In the genomic region with DNA sequence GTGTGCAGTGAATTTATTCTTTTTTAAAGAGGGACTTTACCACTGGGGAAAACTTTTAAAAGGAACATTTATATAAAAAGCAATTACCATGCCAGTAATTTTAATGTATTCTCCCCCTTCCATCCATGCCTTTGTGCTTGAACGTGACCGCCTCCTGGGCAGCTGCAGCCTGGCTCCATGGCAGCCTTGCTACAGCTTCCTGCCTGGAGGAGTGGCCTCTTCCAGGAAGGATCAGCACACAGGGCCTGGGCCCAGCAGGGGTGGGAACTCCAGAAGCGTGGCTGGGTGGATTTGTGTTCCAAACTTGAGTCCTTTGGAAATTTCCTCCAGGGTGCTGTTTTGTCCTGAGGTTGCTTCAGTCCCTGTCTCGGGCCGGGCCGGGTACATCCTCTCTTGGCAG, we compare ENCODE assay signal across 14 mouse cellular contexts. TPM values are rescaled to one million over a fixed set of nuclear protein-coding genes. Genes with fewer than 3 reads are reported as not detected.
DNase-seq lines count a peak whose midpoint lies in the region; ATAC-seq and TF ChIP-seq lines count a peak whose summit lies in the region.
"Had no signal": no experiment of that assay in that cellular context is flagged by ENCODE, and none has a peak within 500 bp of the region (broad histone marks: within the 10 kb centered on the region; RNA-seq: fewer than 3 reads in every experiment).

No protein-coding gene starts in this region.

- H3K27me3 ChIP-seq in midbrain, embryonic 11.5 days (ENCODE audit: control insufficient read depth, insufficient read depth, low read length) = no peaks in the 10 kb centered on the region
- no peaks in the 10 kb centered on the region; the same call in 1 of the 2 replicates for H3K27me3 ChIP-seq in intestine, postnatal 0 days (replicated peaks; ENCODE audit: control insufficient read depth, insufficient read depth, low read length)

- ATAC-seq in cerebellum, adult (ENCODE audit: insufficient number of reproducible peaks, low FRiP score, low TSS enrichment) = no peak
- ATAC-seq in midbrain, embryonic 11.5 days (ENCODE audit: low FRiP score) = peak; percentile 73
- no peak for ATAC-seq in intestine, postnatal 0 days
- ATAC-seq: activated CD4-positive, CD25-positive, alpha-beta regulatory T cell, adult 4 months had no signal

- H3K36me3 ChIP-seq in midbrain, embryonic 11.5 days (ENCODE audit: control insufficient read depth, insufficient read depth, low read length) = no peaks in the 10 kb centered on the region
- H3K36me3 ChIP-seq in intestine, postnatal 0 days (ENCODE audit: control insufficient read depth, insufficient read depth) = no peaks in the 10 kb centered on the region

- H3K4me3 ChIP-seq in midbrain, embryonic 11.5 days (ENCODE audit: low read depth, low read length) = no peak overlapping the region
- no peak overlapping the region for H3K4me3 ChIP-seq in left cerebral cortex, adult 2 months
- no peak overlapping the region for H3K4me3 ChIP-seq in intestine, postnatal 0 days (ENCODE audit: low read depth, low read length)

- DNase-seq in cerebellum, postnatal 10 days = peak; percentile 47 to 52
- DNase-seq in brain, embryonic 14.5 days (ENCODE audit: low read depth) = peak; percentile 70
- DNase-seq in forelimb bud, embryonic 11.5 days (ENCODE audit: low read depth, low spot score) = peak; percentile 29
- DNase-seq in midbrain, embryonic 11.5 days (ENCODE audit: low spot score, missing footprints) = peak; percentile 88
- no peak for DNase-seq in thymus, postnatal 10 days (ENCODE audit: low spot score in 2 of 2)
- DNase-seq in left cerebral cortex, adult 2 months (ENCODE audit: extremely low spot score in 1 of 2, low spot score in 2 of 2) = no peak
- DNase-seq: kidney, adult 8-10 months; right cerebral cortex, postnatal 4 days had no signal

- peak overlapping the region; percentile 17; the same call in 1 of the 2 replicates for H3K27ac ChIP-seq in midbrain, embryonic 11.5 days (ENCODE audit: low read depth, low read length)
- no peak overlapping the region for H3K27ac ChIP-seq in left cerebral cortex, adult 2 months
- no peak overlapping the region for H3K27ac ChIP-seq in intestine, postnatal 0 days (ENCODE audit: low read depth, low read length)
- H3K27ac ChIP-seq: macrophage; stomach, postnatal 0 days had no signal

- no peaks in the 10 kb centered on the region for H3K9me3 ChIP-seq in midbrain, embryonic 11.5 days (ENCODE audit: control insufficient read depth, low read length)
- H3K9me3 ChIP-seq in intestine, postnatal 0 days (ENCODE audit: control insufficient read depth) = no peaks in the 10 kb centered on the region

- no peak overlapping the region for H3K9ac ChIP-seq in midbrain, embryonic 11.5 days (ENCODE audit: low read length)
- H3K9ac ChIP-seq in intestine, postnatal 0 days (ENCODE audit: low read depth, low read length) = no peak overlapping the region

- TF ChIP-seq CTCF in brain, embryonic 14.5 days (IDR thresholded peaks at IDR 0.05; ENCODE audit: borderline replicate concordance, extremely low read depth, insufficient read depth, insufficient read length) = no peak
- TF ChIP-seq CTCF in left cerebral cortex, adult 2 months (IDR thresholded peaks at IDR 0.05) = no peak
- TF ChIP-seq CTCF in intestine, postnatal 0 days (IDR thresholded peaks at IDR 0.05; ENCODE audit: low read depth) = no peak

- no peak overlapping the region for H3K4me2 ChIP-seq in midbrain, embryonic 11.5 days
- H3K4me2 ChIP-seq in intestine, postnatal 0 days (replicated peaks; ENCODE audit: low read depth) = no peak overlapping the region
- H3K4me2 ChIP-seq: liver, embryonic 11.5 days had no signal

- no peak for TF ChIP-seq POLR2A in brain, embryonic 14.5 days (IDR thresholded peaks at IDR 0.05; ENCODE audit: borderline replicate concordance, extremely low read depth, insufficient read depth, insufficient read length, poor library complexity, severe bottlenecking)

- intact Hi-C loops in left cerebral cortex, adult 2 months (cut with DNase I) = no loop called here

- WGBS in midbrain, embryonic 11.5 days = 44% methylated on average over 6 of the region's 6 CpGs
- WGBS in intestine, postnatal 0 days = 41% methylated on average over 6 of the region's 6 CpGs

- peaks cover 16% of the 10 kb centered on the region for H3K4me1 ChIP-seq in midbrain, embryonic 11.5 days (ENCODE audit: control insufficient read depth, insufficient read depth, low read length)
- H3K4me1 ChIP-seq in intestine, postnatal 0 days (replicated peaks; ENCODE audit: control insufficient read depth, insufficient read depth, low read length) = no peaks in the 10 kb centered on the region

RNA-seq across cellular contexts. Expression of gene Cacna2d2, which starts 35.9 kb away (rescaled TPM):
- polyA plus RNA-seq in brain, embryonic 14.5 days (2012; rRNA removed) = 105 and 143 TPM in 2 replicates
- polyA plus RNA-seq in midbrain, embryonic 11.5 days (2014; fragmentation: Nextera tagmentation; extraction: Ambion mirVana) = 1.3 and 1.7 TPM in 2 replicates
- 10 to 100 TPM; 24.1 to 34.7 TPM for total RNA-seq in left cerebral cortex, adult 2 months (2021)
- polyA plus RNA-seq in intestine, postnatal 0 days (2015; fragmentation: Nextera tagmentation; extraction: Ambion mirVana) = 0.14 and 0.22 TPM in 2 replicates
- polyA plus RNA-seq: macrophage had no signal

Comparison
In these comparisons a context has a peak if more than half of its experiments do, and no peak if none do; other contexts are left out.
1. DNase-seq: peak in cerebellum, postnatal 10 days (2 of 2), brain, embryonic 14.5 days (single experiment), forelimb bud, embryonic 11.5 days (single experiment) and midbrain, embryonic 11.5 days (single experiment); none in thymus, postnatal 10 days (0 of 2) and left cerebral cortex, adult 2 months (0 of 2).
2. RNA of gene Cacna2d2, which starts 35.9 kb away (polyA plus RNA-seq): 105 to 143 TPM in brain, embryonic 14.5 days; 1.3 to 1.7 TPM in midbrain, embryonic 11.5 days and 0.14 to 0.22 TPM in intestine, postnatal 0 days; every median in the first group is over 10 times any median in the second.